Comparison of ENCODE assay signal across 21 mouse cellular contexts in genomic region chr9:110893429-110893828, GRCm38 (mm10). TPM values are rescaled to one million over a fixed set of nuclear protein-coding genes. Genes with fewer than 3 reads are reported as not detected.
"Had no signal": no experiment of that assay in that cellular context is flagged by ENCODE, and none has a peak within 500 bp of the region (broad histone marks: within the 10 kb centered on the region; RNA-seq: fewer than 3 reads in every experiment).

No protein-coding gene starts in this region.

- H3K4me3 ChIP-seq: limb, embryonic 12.5 days; liver, embryonic 13.5 days; megakaryocyte, embryonic 14.5 days; midbrain, embryonic 15.5 days; neural tube, embryonic 13.5 days; stomach, embryonic 15.5 days had no signal

- H3K9me3 ChIP-seq: limb, embryonic 12.5 days; liver, embryonic 13.5 days; megakaryocyte, embryonic 14.5 days; midbrain, embryonic 15.5 days; neural tube, embryonic 13.5 days; stomach, embryonic 15.5 days had no signal

- H3K4me2 ChIP-seq: limb, embryonic 12.5 days; liver, embryonic 13.5 days; midbrain, embryonic 11.5 days; midbrain, embryonic 15.5 days; neural tube, embryonic 13.5 days; stomach, embryonic 15.5 days had no signal

- H3K27ac ChIP-seq: limb, embryonic 12.5 days; liver, embryonic 13.5 days; midbrain, embryonic 15.5 days; neural tube, embryonic 13.5 days; stomach, embryonic 15.5 days had no signal

- DNase-seq: kidney, postnatal 25 days; liver, embryonic 13.5 days; lung, adult 2 months; lung, postnatal 36 days; retina, postnatal 1 day; right cerebral cortex, postnatal 4 days; thymus, adult 2 months had no signal

- H3K36me3 ChIP-seq: limb, embryonic 12.5 days; liver, embryonic 13.5 days; midbrain, embryonic 15.5 days; neural tube, embryonic 13.5 days; stomach, embryonic 15.5 days had no signal

- H3K9ac ChIP-seq: limb, embryonic 12.5 days; liver, embryonic 13.5 days; midbrain, embryonic 15.5 days; neural tube, embryonic 13.5 days; stomach, embryonic 15.5 days had no signal

- ATAC-seq: intestine, embryonic 16.5 days; lung, postnatal 0 days; midbrain, embryonic 15.5 days had no signal

- H3K27me3 ChIP-seq: liver, embryonic 13.5 days; neural tube, embryonic 13.5 days; stomach, embryonic 15.5 days had no signal

RNA-seq across cellular contexts. Expression of gene Fam240a, which starts 23.2 kb away (rescaled TPM):
- total RNA-seq: layer of hippocampus, postnatal 25 days; left cerebral cortex, adult 8-10 months; left cerebral cortex, postnatal 25 days had no signal
- polyA plus RNA-seq: intestine, embryonic 16.5 days; kidney, embryonic 16.5 days; limb, embryonic 12.5 days; liver, embryonic 13.5 days; lung, adult 2 months; lung, postnatal 0 days; midbrain, embryonic 11.5 days; midbrain, embryonic 15.5 days; neural tube, embryonic 13.5 days; stomach, embryonic 15.5 days; testis, adult 2 months had no signal

RNA-seq across cellular contexts. Expression of gene Prss50, which starts 35.7 kb away (rescaled TPM):
- polyA plus RNA-seq: lung, adult 2 months; midbrain, embryonic 15.5 days had no signal

RNA-seq across cellular contexts. Expression of gene Prss46, which starts 49.1 kb away (rescaled TPM):
- total RNA-seq: left cerebral cortex, adult 8-10 months; left cerebral cortex, postnatal 25 days had no signal
- polyA plus RNA-seq: intestine, embryonic 16.5 days; kidney, embryonic 16.5 days; limb, embryonic 12.5 days; liver, embryonic 13.5 days; lung, adult 2 months; lung, postnatal 0 days; midbrain, embryonic 15.5 days; neural tube, embryonic 13.5 days; spleen, adult 2 months; stomach, embryonic 15.5 days had no signal
